Mouse (Mus musculus) thymus, postnatal 36 days (tissue): ENCODE data around the gene Gm10961.
"Not testable (repeated sequence)": the region's sequence is repeated elsewhere in the genome, so short reads cannot be mapped to it uniquely, and the experiment has no call there.

ENCODE experiments used
- DNase-seq, 2 experiments: peaks; one replicate each; pipeline ENCODE4 v3.0.0; 2022; ENCODE audit warnings: mixed read lengths in 2 of 2

The Gm10961 gene

GRCm38 (mm10) chr3:107617800-107618199 is 13.3 kb upstream of the Gm10961 start:
- no peak for DNase-seq

GRCm38 (mm10) chr3:107619911-107620310 is 11.2 kb upstream of the Gm10961 start:
- DNase-seq, result no peak

GRCm38 (mm10) chr3:107621286-107622075 is 9.6 kb upstream of the Gm10961 start:
- DNase-seq, result no peak

- no peak for DNase-seq
These were observed 8.6 kb upstream of the Gm10961 start for GRCm38 (mm10) chr3:107622537-107622936.

- DNase-seq, result no peak
These were observed 6.7 kb upstream of the Gm10961 start for GRCm38 (mm10) chr3:107624424-107624823.

GRCm38 (mm10) chr3:107625536-107625935 is 5.6 kb upstream of the Gm10961 start:
- DNase-seq, result no peak

GRCm38 (mm10) chr3:107626751-107627150 is 4.4 kb upstream of the Gm10961 start:
- no peak for DNase-seq

GRCm38 (mm10) chr3:107627641-107628040 is 3.5 kb upstream of the Gm10961 start:
- DNase-seq, result no peak

GRCm38 (mm10) chr3:107628551-107628950 is 2.6 kb upstream of the Gm10961 start:
- DNase-seq, result no peak

- DNase-seq, result no peak
These were observed 1.7 kb upstream of the Gm10961 start for GRCm38 (mm10) chr3:107629411-107629810.

- DNase-seq, result peak; percentile 87 to 90
These were observed 419 bp downstream of the Gm10961 start, which contains the start of gene Strip1 for GRCm38 (mm10) chr3:107631523-107631958. Gene Strip1 (minus strand): TSS chr3:107631694.

- DNase-seq, result no peak
These were observed 1.7 kb downstream of the Gm10961 start for GRCm38 (mm10) chr3:107632786-107633185.

- DNase-seq, result no peak
These were observed 2.8 kb downstream of the Gm10961 start for GRCm38 (mm10) chr3:107633906-107634305.

- DNase-seq, result no peak
These were observed 4.7 kb downstream of the Gm10961 start for GRCm38 (mm10) chr3:107635836-107636235.

- no peak for DNase-seq
These were observed 5.1 kb downstream of the Gm10961 start for GRCm38 (mm10) chr3:107636236-107636635.

GRCm38 (mm10) chr3:107637606-107638172 is 6.6 kb downstream of the Gm10961 start:
- no peak for DNase-seq

- DNase-seq, result no peak
These were observed 15.8 kb downstream of the Gm10961 start for GRCm38 (mm10) chr3:107646947-107647346.

- not testable (repeated sequence) for DNase-seq
These were observed 19.2 kb downstream of the Gm10961 start for GRCm38 (mm10) chr3:107650276-107650675.

GRCm38 (mm10) chr3:107652968-107653367 is 21.8 kb downstream of the Gm10961 start:
- no peak for DNase-seq

GRCm38 (mm10) chr3:107654861-107655260 is 23.7 kb downstream of the Gm10961 start:
- DNase-seq, result no peak

GRCm38 (mm10) chr3:107655491-107655890 is 24.4 kb downstream of the Gm10961 start:
- no peak for DNase-seq

GRCm38 (mm10) chr3:107656151-107656550 is 25.0 kb downstream of the Gm10961 start:
- no peak for DNase-seq

GRCm38 (mm10) chr3:107656888-107657287 is 25.8 kb downstream of the Gm10961 start:
- no peak for DNase-seq

- no peak for DNase-seq
These were observed 27.9 kb downstream of the Gm10961 start for GRCm38 (mm10) chr3:107659000-107659399.
